Mouse (Mus musculus) hindbrain, embryonic 13.5 days (tissue): ENCODE results near the gene Znhit1. TPM values are rescaled to one million over a fixed set of nuclear protein-coding genes. Genes with fewer than 3 reads are reported as not detected.

Source experiments
- ATAC-seq: fragments of 200-750 bp; cut with Nextera tagmentation; 2 replicates; pipeline ENCODE4 v1.8.0; 2017; ENCODE audit warnings: moderate TSS enrichment; ENCODE audit not compliant: low FRiP score
- H3K27ac ChIP-seq: fragments of 300-500 bp; sonication (generic); 2 replicates; pipeline ENCODE4 v1.5.1; 2015; ENCODE audit warnings: inconsistent platforms, mild to moderate bottlenecking, moderate library complexity
- H3K27me3 ChIP-seq: fragments of 300-500 bp; sonication (generic); 2 replicates; pipeline ENCODE4 v1.6.1; 2015; ENCODE audit warnings: mild to moderate bottlenecking, inconsistent platforms
- H3K36me3 ChIP-seq: fragments of 300-500 bp; sonication (generic); 2 replicates; pipeline ENCODE4 v1.6.1; 2015; ENCODE audit warnings: mild to moderate bottlenecking, inconsistent platforms
- H3K4me1 ChIP-seq: fragments of 300-500 bp; sonication (generic); replicated peaks from 2 replicates; pipeline ENCODE4 v1.6.1; 2015; ENCODE audit warnings: inconsistent platforms
- H3K4me2 ChIP-seq: fragments of 300-500 bp; sonication (generic); 2 replicates; pipeline ENCODE4 v1.6.1; 2015; ENCODE audit warnings: inconsistent platforms, mild to moderate bottlenecking, moderate library complexity
- H3K4me3 ChIP-seq: fragments of 300-500 bp; sonication (generic); 2 replicates; pipeline ENCODE4 v1.5.1; 2015; ENCODE audit warnings: mild to moderate bottlenecking, inconsistent platforms
- H3K9ac ChIP-seq: fragments of 300-500 bp; sonication (generic); 2 replicates; pipeline ENCODE4 v1.6.1; 2015; ENCODE audit warnings: mild to moderate bottlenecking, inconsistent platforms
- H3K9me3 ChIP-seq: fragments of 300-500 bp; sonication (generic); 2 replicates; pipeline ENCODE4 v1.6.1; 2016; ENCODE audit warnings: inconsistent platforms
- WGBS: fragments of 180-500 bp; shearing (Covaris S2); methylation state at CpG from one replicate; pipeline ENCODE4 v1.1.7; 2015; 5-methylcytosine and 5-hydroxymethylcytosine counted together
- polyA plus RNA-seq: library from polyadenylated mRNA; unstranded; fragments of >200 nt; fragmentation: Nextera tagmentation; extraction: Ambion mirVana; gene quantifications from 2 replicates; pipeline ENCODE4 v1.2.1, GENCODE M21; 2015

The Znhit1 gene
- polyA plus RNA-seq, 1 experiment from 2014 or later = 109 TPM

- Histone ChIP-seq H3K9ac (no peak overlapping the region), H3K4me3 (no peak overlapping the region), H3K36me3 (no peaks in the 10 kb centered on the region), H3K9me3 (no peaks in the 10 kb centered on the region), H3K27me3 (peaks cover 68% of the 10 kb centered on the region), H3K4me1 (peaks cover 21% of the 10 kb centered on the region), H3K4me2 (no peak overlapping the region), H3K27ac (no peak overlapping the region)
- no peak for ATAC-seq
- 45% methylated on average over 3 of the region's 3 CpGs for WGBS
These were observed 36.5 kb upstream of the Znhit1 start for GRCm38 (mm10) chr5:137024318-137024717.

- ATAC-seq = no peak
- no peaks in the 10 kb centered on the region for H3K4me1 ChIP-seq
- 96% methylated on average over 3 of the region's 3 CpGs for WGBS
These were observed 28.1 kb upstream of the Znhit1 start for GRCm38 (mm10) chr5:137015913-137016312.

DNA sequence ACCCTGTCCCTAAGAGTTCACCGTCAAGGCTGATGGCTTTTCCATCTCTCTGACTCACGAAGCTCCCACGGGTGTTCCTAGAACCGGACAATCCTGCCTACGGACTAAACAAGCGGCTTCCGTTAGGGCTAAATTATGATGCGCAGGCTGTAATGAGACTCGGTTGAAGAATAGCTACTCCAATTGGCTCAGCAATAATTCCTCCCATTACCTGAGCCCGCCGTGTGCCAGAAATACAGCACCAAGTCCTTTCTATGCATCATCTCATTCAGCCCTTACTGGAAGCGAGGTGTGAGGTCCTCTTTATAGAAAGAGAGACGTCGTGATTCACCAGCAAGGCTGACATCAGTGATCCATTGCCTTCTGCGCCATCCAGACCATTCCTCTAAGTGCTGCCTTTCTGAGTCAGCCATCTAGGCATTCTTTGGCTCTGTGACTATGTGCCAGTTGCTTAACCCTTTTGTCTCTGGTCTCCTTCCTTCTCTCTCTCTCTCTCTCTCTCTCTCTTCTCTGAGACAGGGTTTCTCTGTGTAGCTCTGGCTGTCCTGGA, 24.7 kb upstream of the Znhit1 start:
- H3K4me1 ChIP-seq = no peaks in the 10 kb centered on the region
- no peaks in the 10 kb centered on the region for H3K9me3 ChIP-seq
- no peak overlapping the region for H3K9ac ChIP-seq
- 75% methylated on average over 15 of the region's 15 CpGs for WGBS
- no peak for ATAC-seq
- H3K36me3 ChIP-seq = no peaks in the 10 kb centered on the region
- no peak overlapping the region for H3K27ac ChIP-seq
- no peak overlapping the region for H3K4me3 ChIP-seq
- H3K4me2 ChIP-seq = no peak overlapping the region
- H3K27me3 ChIP-seq = no peaks in the 10 kb centered on the region

More at GRCm38 (mm10) chr5:137015913-137016312, 28.1 kb upstream of the Znhit1 start:
- H3K4me3 ChIP-seq = no peak overlapping the region
- no peak overlapping the region for H3K9ac ChIP-seq
- no peak overlapping the region for H3K4me2 ChIP-seq
- H3K9me3 ChIP-seq = no peaks in the 10 kb centered on the region
- H3K27ac ChIP-seq = no peak overlapping the region
- H3K27me3 ChIP-seq = peaks cover under 1% of the 10 kb centered on the region; the same call in 1 of the 2 replicates
- no peaks in the 10 kb centered on the region for H3K36me3 ChIP-seq

GRCm38 (mm10) chr5:137009988-137010387, 22.2 kb upstream of the Znhit1 start:
- H3K4me1 ChIP-seq = no peaks in the 10 kb centered on the region
- H3K36me3 ChIP-seq = no peaks in the 10 kb centered on the region
- H3K9ac ChIP-seq = no peak overlapping the region
- no peaks in the 10 kb centered on the region for H3K27me3 ChIP-seq
- no peaks in the 10 kb centered on the region for H3K9me3 ChIP-seq
- H3K27ac ChIP-seq = no peak overlapping the region
- H3K4me3 ChIP-seq = no peak overlapping the region
- 33% methylated on average over 3 of the region's 3 CpGs for WGBS
- H3K4me2 ChIP-seq = no peak overlapping the region
- no peak for ATAC-seq

DNA sequence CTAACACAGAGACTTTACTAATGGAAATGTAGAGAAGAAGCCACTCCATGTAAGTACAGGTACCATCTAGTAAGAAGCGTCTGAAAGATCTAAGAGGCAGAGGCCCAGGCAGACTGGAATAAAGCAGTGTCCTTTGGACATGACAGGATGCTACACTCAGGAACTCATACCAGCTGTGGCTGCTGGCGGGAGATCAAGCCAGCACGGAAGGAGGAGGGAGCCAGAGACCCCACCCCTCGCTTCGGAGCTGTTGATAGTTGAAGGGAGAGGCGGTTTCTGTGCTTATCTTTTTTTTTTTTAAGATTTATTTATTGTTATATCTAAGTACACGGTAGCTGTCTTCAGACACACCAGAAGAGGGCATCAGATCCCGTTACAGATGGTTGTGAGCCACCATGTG, 19.5 kb upstream of the Znhit1 start:
- no peaks in the 10 kb centered on the region for H3K36me3 ChIP-seq
- 66% methylated on average over 8 of the region's 8 CpGs for WGBS
- H3K4me2 ChIP-seq = no peak overlapping the region
- no peak overlapping the region for H3K9ac ChIP-seq
- H3K27ac ChIP-seq = no peak overlapping the region
- no peak overlapping the region for H3K4me3 ChIP-seq
- H3K9me3 ChIP-seq = no peaks in the 10 kb centered on the region
- no peak for ATAC-seq
- no peaks in the 10 kb centered on the region for H3K27me3 ChIP-seq
- no peaks in the 10 kb centered on the region for H3K4me1 ChIP-seq

DNA sequence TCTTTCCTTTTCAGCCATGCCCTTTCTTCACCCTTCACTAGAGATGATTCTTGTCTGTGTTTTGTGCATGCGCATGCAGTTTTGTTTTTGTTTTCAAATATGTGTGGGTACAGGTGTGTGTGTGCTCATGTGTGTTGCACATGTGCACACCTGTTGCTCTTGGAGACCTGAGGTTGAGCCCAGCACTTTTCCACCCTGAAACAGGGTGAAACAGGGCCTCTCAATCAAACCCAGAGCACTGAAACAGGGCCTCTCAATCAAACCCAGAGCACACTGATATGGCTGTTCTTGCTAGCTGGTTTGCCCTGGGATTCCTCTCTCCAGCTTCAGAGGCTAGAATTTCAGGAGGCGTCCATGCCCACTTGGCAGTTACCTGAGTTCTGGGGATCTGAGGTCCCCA, 12.8 kb upstream of the Znhit1 start:
- no peak overlapping the region for H3K4me2 ChIP-seq
- no peaks in the 10 kb centered on the region for H3K27me3 ChIP-seq
- ATAC-seq = no peak
- 0 out of 2 replicates have a peak, but pooled peaks cover 3% of the 10 kb centered on the region for H3K4me1 ChIP-seq
- H3K9me3 ChIP-seq = no peaks in the 10 kb centered on the region
- H3K9ac ChIP-seq = no peak overlapping the region
- peaks cover 11% of the 10 kb centered on the region for H3K36me3 ChIP-seq
- H3K4me3 ChIP-seq = no peak overlapping the region
- no peak overlapping the region for H3K27ac ChIP-seq
- 86% methylated on average over 2 of the region's 2 CpGs for WGBS

DNA sequence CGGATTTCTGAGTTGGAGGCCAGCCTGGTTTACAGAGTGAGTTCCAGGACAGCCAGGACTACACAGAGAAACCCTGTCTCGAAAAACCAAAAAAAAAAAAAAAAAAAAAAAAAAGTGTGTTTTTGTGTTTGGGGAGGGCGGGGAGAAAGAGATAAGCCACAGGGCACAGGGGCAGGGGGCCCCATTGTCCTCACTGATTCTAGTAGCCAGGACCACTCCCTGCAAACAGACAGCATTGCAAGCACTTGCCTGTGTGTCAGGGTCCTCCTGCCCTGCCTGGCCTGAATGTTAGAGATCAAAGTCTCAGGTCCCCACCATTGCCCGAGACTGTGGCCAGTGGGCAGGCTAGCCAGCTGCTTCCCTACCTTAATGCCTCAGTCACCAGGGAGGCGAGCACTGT, 11.6 kb upstream of the Znhit1 start:
- ATAC-seq = no peak
- no peaks in the 10 kb centered on the region for H3K9me3 ChIP-seq
- peaks cover 22% of the 10 kb centered on the region for H3K36me3 ChIP-seq
- no peak overlapping the region for H3K4me2 ChIP-seq
- H3K27ac ChIP-seq = no peak overlapping the region
- H3K27me3 ChIP-seq = no peaks in the 10 kb centered on the region
- WGBS = 71% methylated on average over 5 of the region's 5 CpGs
- no peak overlapping the region for H3K4me3 ChIP-seq
- 0 out of 2 replicates have a peak, but pooled peaks cover 3% of the 10 kb centered on the region for H3K4me1 ChIP-seq
- no peak overlapping the region for H3K9ac ChIP-seq

- H3K4me3 ChIP-seq = no peak overlapping the region
- no peaks in the 10 kb centered on the region for H3K9me3 ChIP-seq
- H3K27ac ChIP-seq = no peak overlapping the region
- 94% methylated on average over 6 of the region's 6 CpGs for WGBS
- peaks cover 28% of the 10 kb centered on the region for H3K4me1 ChIP-seq
- H3K36me3 ChIP-seq = peaks cover 63% of the 10 kb centered on the region
- no peak overlapping the region for H3K9ac ChIP-seq
- H3K27me3 ChIP-seq = no peaks in the 10 kb centered on the region
- no peak for ATAC-seq
- no peak overlapping the region for H3K4me2 ChIP-seq
These were observed 2.0 kb upstream of the Znhit1 start for GRCm38 (mm10) chr5:136989801-136990200.

- no peaks in the 10 kb centered on the region for H3K27me3 ChIP-seq
- H3K4me3 ChIP-seq = peak overlapping the region; percentile 90
- H3K4me1 ChIP-seq = peaks cover 30% of the 10 kb centered on the region
- peaks cover 63% of the 10 kb centered on the region for H3K36me3 ChIP-seq
- peak overlapping the region; percentile 93 for H3K4me2 ChIP-seq
- H3K9ac ChIP-seq = peak overlapping the region; percentile 98
- WGBS = 81% methylated on average over 7 of the region's 7 CpGs
- H3K9me3 ChIP-seq = no peaks in the 10 kb centered on the region
- no peak for ATAC-seq
- H3K27ac ChIP-seq = peak overlapping the region; percentile 96; the same call in 1 of the 2 replicates
These were observed 599 bp upstream of the Znhit1 start for GRCm38 (mm10) chr5:136988420-136988819.

GRCm38 (mm10) chr5:136987138-136987933, 485 bp downstream of the Znhit1 start:
- H3K9me3 ChIP-seq = no peaks in the 10 kb centered on the region
- H3K27ac ChIP-seq = peak overlapping the region; percentile 96
- under 1% methylated on average over 62 of the region's 67 CpGs for WGBS
- peak overlapping the region; percentile 98 for H3K9ac ChIP-seq
- peaks cover 53% of the 10 kb centered on the region for H3K36me3 ChIP-seq
- H3K4me2 ChIP-seq = peak overlapping the region; percentile 93
- H3K4me1 ChIP-seq = peaks cover 30% of the 10 kb centered on the region
- H3K4me3 ChIP-seq = peak overlapping the region; percentile 90
- peak; percentile 60 for ATAC-seq
- H3K27me3 ChIP-seq = no peaks in the 10 kb centered on the region

DNA sequence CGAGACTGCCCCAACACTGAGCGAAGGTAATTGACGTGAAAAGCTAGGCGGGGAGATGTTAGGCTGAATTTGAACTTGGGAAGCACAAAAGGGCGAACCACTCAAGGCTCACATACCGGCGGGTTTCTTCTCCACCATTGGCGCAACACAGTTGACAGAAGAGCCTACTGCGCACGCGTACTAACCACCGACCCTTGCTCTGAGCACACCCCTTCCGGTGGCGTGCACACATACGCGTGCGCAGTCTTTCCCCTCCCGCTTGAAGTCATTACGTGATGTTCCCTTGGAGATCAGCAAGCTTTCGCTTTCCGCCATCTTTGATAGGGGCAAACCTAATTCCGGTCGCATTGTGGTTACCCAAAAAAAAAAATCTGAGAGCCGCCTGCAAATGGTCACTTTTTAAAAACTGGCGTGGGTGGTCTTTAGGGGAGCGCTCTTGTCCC, 1.1 kb downstream of the Znhit1 start, which contains the start of gene Plod3:
Gene Plod3, plus strand, starts transcription at position 325 of the 443 bp plus-strand sequence.
- Histone ChIP-seq H3K4me2 (peak within 1 kb of the TSS; percentile 93), H3K27ac (peak within 1 kb of the TSS; percentile 96), H3K9ac (peak within 1 kb of the TSS; percentile 98), H3K9me3 (no peaks in the 10 kb centered on the region), H3K4me3 (peak within 1 kb of the TSS; percentile 90), H3K4me1 (peaks cover 30% of the 10 kb centered on the region), H3K27me3 (no peaks in the 10 kb centered on the region), H3K36me3 (peaks cover 52% of the 10 kb centered on the region)
- under 1% methylated on average over 26 of the region's 26 CpGs for WGBS
- ATAC-seq = peak; percentile 91

DNA sequence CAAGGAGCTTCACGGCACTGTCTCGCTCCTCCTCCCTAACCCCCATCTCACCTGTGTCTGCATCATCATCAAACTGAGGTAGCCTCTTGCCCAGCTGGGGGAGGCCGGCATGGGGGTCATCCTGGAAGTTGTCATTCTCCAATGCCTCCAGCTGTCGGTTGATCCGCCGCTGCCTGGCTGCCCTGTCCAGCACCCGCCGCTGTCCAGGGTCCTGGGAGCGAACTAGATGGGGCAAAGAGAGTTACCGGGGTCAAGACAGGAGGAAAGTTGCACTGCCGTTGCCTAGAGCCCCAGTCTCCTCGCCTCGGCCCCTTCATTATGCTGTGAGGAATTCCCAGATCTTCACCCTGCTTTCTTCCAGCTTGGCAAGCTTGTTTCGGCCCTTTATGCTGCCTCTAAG, 3.0 kb downstream of the Znhit1 start:
- no peak for ATAC-seq
- Histone ChIP-seq H3K9me3 (no peaks in the 10 kb centered on the region), H3K9ac (no peak overlapping the region), H3K27ac (no peak overlapping the region), H3K4me3 (no peak overlapping the region), H3K36me3 (peaks cover 48% of the 10 kb centered on the region), H3K4me1 (peaks cover 30% of the 10 kb centered on the region), H3K27me3 (no peaks in the 10 kb centered on the region), H3K4me2 (no peak overlapping the region)
- WGBS = 67% methylated on average over 14 of the region's 14 CpGs
